Comparison of ENCODE assay signal across 21 mouse cellular contexts in genomic region chr1:181550826-181551225, GRCm38 (mm10). TPM values are rescaled to one million over a fixed set of nuclear protein-coding genes. Genes with fewer than 3 reads are reported as not detected.
"Had no signal": no experiment of that assay in that cellular context is flagged by ENCODE, and none has a peak within 500 bp of the region (broad histone marks: within the 10 kb centered on the region; RNA-seq: fewer than 3 reads in every experiment).

No protein-coding gene starts in this region.

- H3K9ac ChIP-seq: liver, embryonic 13.5 days; midbrain, embryonic 13.5 days had no signal

- ATAC-seq: midbrain, embryonic 13.5 days; midbrain, embryonic 16.5 days had no signal

- H3K27ac ChIP-seq: liver, embryonic 13.5 days; midbrain, embryonic 10.5 days; midbrain, embryonic 13.5 days had no signal

- H3K27me3 ChIP-seq: liver, embryonic 13.5 days; midbrain, embryonic 13.5 days had no signal

- H3K36me3 ChIP-seq: liver, embryonic 13.5 days; midbrain, embryonic 10.5 days; midbrain, embryonic 13.5 days had no signal

- H3K4me2 ChIP-seq: liver, embryonic 13.5 days; midbrain, embryonic 13.5 days had no signal

- DNase-seq: kidney, adult 9 months; kidney, postnatal 25 days; layer of hippocampus, adult 9-11 months; liver, embryonic 13.5 days; lung, adult 2 months; lung, postnatal 14 days; lung, postnatal 4 days; thymus, postnatal 25 days had no signal

- H3K4me3 ChIP-seq: layer of hippocampus, adult 2 months; liver, embryonic 13.5 days; megakaryocyte, embryonic 14.5 days; midbrain, embryonic 10.5 days; midbrain, embryonic 13.5 days had no signal

- H3K4me1 ChIP-seq: liver, embryonic 13.5 days had no signal

- H3K9me3 ChIP-seq: liver, embryonic 13.5 days; midbrain, embryonic 10.5 days; midbrain, embryonic 13.5 days had no signal

RNA-seq across cellular contexts. Expression of gene Dnah14, which starts 25.5 kb away (rescaled TPM):
- total RNA-seq: liver, adult 2 months had no signal
- polyA plus RNA-seq: liver, adult 2 months; small intestine, adult 2 months; spleen, adult 2 months had no signal

RNA-seq across cellular contexts. Expression of gene Ccdc121, which starts 39.6 kb away (rescaled TPM):
- total RNA-seq: liver, adult 2 months; monocyte, adult 5-6 weeks had no signal
- polyA plus RNA-seq: large intestine, adult 2 months; liver, adult 2 months; liver, embryonic 13.5 days; liver, embryonic 16.5 days; midbrain, embryonic 13.5 days; neural tube, embryonic 11.5 days; neural tube, embryonic 14.5 days; small intestine, adult 2 months; spleen, adult 2 months had no signal
